Mouse (Mus musculus): ENCODE measurements at regions not wholly inside any gene's neighbourhood (a gene's known extent, or its start where the extent isn't known, plus 50 kb on each side); places are given as distances from the start of the nearest gene placed in this dataset.

DNA sequence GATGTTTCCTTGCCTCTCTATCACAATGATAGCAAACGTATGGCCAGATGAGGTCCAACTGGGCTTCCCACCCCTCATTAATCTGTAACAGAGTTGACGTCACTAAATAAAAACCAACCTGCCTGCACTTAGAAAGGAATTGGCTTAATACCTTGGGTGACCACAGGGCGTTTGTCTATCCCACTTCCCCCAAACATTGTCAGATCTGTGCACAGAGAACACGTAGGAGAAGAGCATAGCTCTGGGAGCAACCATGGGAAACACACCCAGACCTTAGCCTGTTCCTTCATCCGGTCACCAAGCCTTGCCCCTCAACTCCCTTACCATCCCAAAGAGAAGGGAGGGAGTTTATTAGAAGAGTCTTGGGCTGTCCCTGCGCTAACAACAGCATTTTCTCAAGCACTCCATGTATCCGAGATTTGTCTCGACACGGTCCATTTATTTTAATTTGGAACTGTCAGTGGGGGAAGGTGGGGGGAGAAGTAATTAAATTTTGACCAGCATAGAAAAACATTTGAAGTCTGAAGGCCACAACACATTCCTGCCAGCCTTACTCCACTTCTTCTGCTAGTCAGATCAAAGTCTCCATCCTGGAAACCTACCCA, 119.6 kb upstream of the Arglu1 start:
- no peak for TF ChIP-seq CTCF (conservative IDR thresholded peaks at IDR 0.05; ENCODE audit: insufficient read depth, insufficient read length, low read depth, low read length)
- no peak for TF ChIP-seq POLR2A (IDR thresholded peaks at IDR 0.05; ENCODE audit: low read depth, low read length)

Measured in kidney, adult 2 months (tissue).